Mouse (Mus musculus) limb, embryonic 14.5 days (tissue): ENCODE measurements around the gene Dtd2. TPM values are rescaled to one million over a fixed set of nuclear protein-coding genes. Genes with fewer than 3 reads are reported as not detected.
A peak's percentile ranks its signal among the peaks of the same experiment; 100 is the strongest.

Experiments used
- ATAC-seq: fragments of 200-750 bp; cut with Nextera tagmentation; 2 replicates; pipeline ENCODE4 v1.8.0; 2017; ENCODE audit warnings: low read depth, moderate number of reproducible peaks, moderate TSS enrichment; ENCODE audit not compliant: low FRiP score
- DNase-seq: peaks from one replicate; pipeline ENCODE4 v3.0.0-alpha.2; 2015; ENCODE audit warnings: low spot score
- H3K27ac ChIP-seq: fragments of 300-500 bp; sonication (generic); replicated peaks from 2 replicates; pipeline ENCODE4 v1.5.1; 2014; ENCODE audit warnings: low read depth, mild to moderate bottlenecking, low read length, moderate library complexity, mixed read lengths
- H3K27me3 ChIP-seq: fragments of 300-500 bp; sonication (generic); 2 replicates; pipeline ENCODE4 v1.6.1; 2014; ENCODE audit warnings: low read length, mixed read lengths; ENCODE audit not compliant: control insufficient read depth, insufficient read depth
- H3K36me3 ChIP-seq: fragments of 300-500 bp; sonication (generic); 2 replicates; pipeline ENCODE4 v1.6.1; 2014; ENCODE audit warnings: mild to moderate bottlenecking, low read length, moderate library complexity, mixed read lengths; ENCODE audit not compliant: control insufficient read depth, insufficient read depth
- H3K4me1 ChIP-seq: fragments of 300-500 bp; sonication (generic); 2 replicates; pipeline ENCODE4 v1.6.1; 2014; ENCODE audit warnings: antibody characterized with exemption, low read length, mixed read lengths; ENCODE audit not compliant: control insufficient read depth, insufficient read depth
- H3K4me2 ChIP-seq: fragments of 300-500 bp; sonication (generic); replicated peaks from 2 replicates; pipeline ENCODE4 v1.6.1; 2014; ENCODE audit warnings: low read depth, mild to moderate bottlenecking, low read length, moderate library complexity; ENCODE audit not compliant: severe bottlenecking
- H3K4me3 ChIP-seq: fragments of 300-500 bp; sonication (generic); replicated peaks from 2 replicates; pipeline ENCODE4 v1.5.1; 2014; ENCODE audit warnings: low read length
- H3K9ac ChIP-seq: fragments of 300-500 bp; sonication (generic); 2 replicates; pipeline ENCODE4 v1.6.1; 2014; ENCODE audit warnings: mild to moderate bottlenecking, low read depth, low read length, moderate library complexity; ENCODE audit not compliant: severe bottlenecking
- H3K9me3 ChIP-seq: fragments of 300-500 bp; sonication (generic); 2 replicates; pipeline ENCODE4 v1.6.1; 2016; ENCODE audit warnings: low read length; ENCODE audit not compliant: control insufficient read depth
- POLR2A ChIP-seq: fragments of 200-500 bp; IDR thresholded peaks from 2 replicates; pipeline ENCODE4 v1.8.0; 2012; ENCODE audit warnings: inconsistent platforms, mild to moderate bottlenecking, moderate library complexity, borderline replicate concordance; ENCODE audit not compliant: insufficient read depth, insufficient read length; ENCODE audit errors: extremely low read depth
- WGBS: fragments of 180-500 bp; shearing (Covaris S2); extraction: QIAGEN DNeasy Blood & Tissue Kit; methylation state at CpG from one replicate; pipeline ENCODE4 v1.1.7; 2014; 5-methylcytosine and 5-hydroxymethylcytosine counted together
- polyA plus RNA-seq, 2 experiments: library from polyadenylated mRNA; depleted of rRNA in 1 of 2; stranded (reverse) in 1 of 2; unstranded in 1 of 2; fragments of >200 nt; fragmentation: Nextera tagmentation in 1 of 2; extraction: Ambion mirVana in 1 of 2; gene quantifications; 2 replicates each; pipeline versions ENCODE4 v1.2.1 to v1.2.3; 2012 to 2014

The Dtd2 gene
- 11.4 and 14.6 TPM in 2 replicates for polyA plus RNA-seq (2012; rRNA removed)
- polyA plus RNA-seq (2014; fragmentation: Nextera tagmentation; extraction: Ambion mirVana), result 18.7 and 20.3 TPM in 2 replicates

DNA sequence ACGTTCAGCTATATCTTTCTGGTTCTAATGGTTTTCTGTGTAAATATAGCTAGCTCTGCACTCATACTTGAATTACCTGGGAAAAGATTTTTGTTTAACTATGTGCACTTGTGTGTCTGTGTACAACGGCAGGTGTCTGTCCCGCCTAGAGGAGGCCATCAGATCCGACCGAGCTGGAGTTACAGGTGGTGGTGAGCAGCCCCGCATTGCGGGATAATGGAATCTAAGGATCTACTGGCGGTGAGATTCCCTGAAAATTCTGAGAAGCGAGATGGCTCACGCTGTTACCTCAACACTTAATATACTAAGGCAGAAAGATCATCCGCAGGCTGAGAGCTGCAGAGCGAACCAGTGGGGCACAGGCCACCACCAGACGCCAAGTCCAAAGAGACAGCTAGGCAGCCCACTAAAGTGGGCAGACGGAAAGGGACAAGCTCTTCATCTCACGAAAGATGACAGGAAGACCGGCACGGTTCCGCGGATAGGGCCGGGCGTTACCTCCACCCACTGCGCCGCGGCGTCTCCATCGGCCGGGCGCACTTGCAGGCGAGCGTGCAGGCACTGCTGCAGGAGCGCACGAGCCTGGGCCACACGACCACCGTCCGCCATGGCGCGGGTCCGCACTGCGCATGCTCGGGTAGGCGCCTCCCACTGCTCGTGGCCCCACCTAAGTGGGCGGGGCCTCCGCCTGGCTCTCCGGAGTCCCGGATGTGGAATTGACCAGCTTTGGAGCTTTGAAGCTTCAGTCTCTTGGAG is at the start of gene Dtd2:
Gene Dtd2, minus strand, starts transcription at position 625 of the 756 bp plus-strand sequence.
- H3K27ac ChIP-seq, result peak within 1 kb of the TSS; percentile 61; the same call in 1 of the 2 replicates
- H3K36me3 ChIP-seq, result no peaks in the 10 kb centered on the region
- peak within 1 kb of the TSS; percentile 81 for H3K9ac ChIP-seq
- no peaks in the 10 kb centered on the region for H3K27me3 ChIP-seq
- DNase-seq, result peak; percentile 90
- peak; percentile 96 for ATAC-seq
- peak within 1 kb of the TSS; percentile 69 for H3K4me2 ChIP-seq
- peak; percentile 96 for TF ChIP-seq POLR2A
- peak within 1 kb of the TSS; percentile 71 for H3K4me3 ChIP-seq
- H3K9me3 ChIP-seq, result no peaks in the 10 kb centered on the region
- H3K4me1 ChIP-seq, result peaks cover 8% of the 10 kb centered on the region
- 2% methylated on average over 46 of the region's 46 CpGs for WGBS

DNA sequence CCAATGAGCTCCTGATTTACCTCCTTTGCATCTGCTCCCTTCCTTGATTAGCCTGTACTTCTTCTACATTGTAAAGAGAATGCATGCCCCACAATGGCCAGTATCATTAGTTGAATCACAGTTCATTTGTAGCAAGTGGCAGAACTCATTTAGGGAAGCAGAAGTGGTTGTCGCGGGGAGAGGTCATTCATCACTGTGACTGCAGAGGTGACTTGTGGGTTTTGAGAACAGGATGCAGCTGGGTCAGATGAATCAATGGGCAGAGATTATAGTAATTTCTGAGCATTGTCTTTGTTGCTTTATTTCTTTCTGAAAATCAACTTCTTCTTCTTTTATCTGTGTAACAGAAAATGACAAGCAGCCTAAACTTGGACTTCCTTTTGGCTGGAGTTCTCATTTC is 43.0 kb upstream of the Dtd2 start:
- no peaks in the 10 kb centered on the region; the same call in 1 of the 2 replicates for H3K4me1 ChIP-seq
- H3K27me3 ChIP-seq, result no peaks in the 10 kb centered on the region
- H3K36me3 ChIP-seq, result no peaks in the 10 kb centered on the region
- no peaks in the 10 kb centered on the region for H3K9me3 ChIP-seq
- no peak overlapping the region for H3K27ac ChIP-seq
- 56% methylated on average over 2 of the region's 2 CpGs for WGBS
- no peak overlapping the region for H3K4me2 ChIP-seq
- H3K9ac ChIP-seq, result no peak overlapping the region
- no peak for TF ChIP-seq POLR2A
- H3K4me3 ChIP-seq, result no peak overlapping the region
- ATAC-seq (no peak), DNase-seq (no peak)

DNA sequence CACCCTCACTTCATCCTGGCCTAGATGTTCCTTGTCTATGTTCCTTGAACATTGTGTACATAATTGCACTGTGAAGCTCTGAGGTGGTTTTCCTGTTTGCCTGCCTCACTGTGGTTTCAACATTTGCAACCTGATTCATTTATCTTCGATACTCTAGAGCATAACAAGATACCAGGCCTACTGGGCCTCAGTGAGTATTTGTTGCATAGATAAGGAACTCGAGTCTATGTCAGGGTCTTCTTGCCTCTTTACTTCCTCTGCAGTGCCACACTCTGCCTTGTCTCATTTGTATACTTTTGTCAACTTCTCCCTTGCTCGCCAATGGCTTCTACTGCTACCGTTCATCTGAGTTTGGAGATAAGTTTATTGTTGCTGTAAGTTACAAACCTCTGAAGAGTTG is 40.1 kb upstream of the Dtd2 start:
- H3K9ac ChIP-seq, result no peak overlapping the region

GRCm38 (mm10) chr12:52042818-52043336 is 36.6 kb upstream of the Dtd2 start:
- H3K36me3 ChIP-seq, result no peaks in the 10 kb centered on the region
- H3K4me3 ChIP-seq, result no peak overlapping the region
- H3K4me2 ChIP-seq, result no peak overlapping the region
- WGBS, result 72% methylated on average over 10 of the region's 10 CpGs
- DNase-seq, result peak; percentile 21
- no peak for ATAC-seq
- no peaks in the 10 kb centered on the region for H3K9me3 ChIP-seq
- H3K27me3 ChIP-seq, result no peaks in the 10 kb centered on the region
- no peak overlapping the region for H3K9ac ChIP-seq
- no peak for TF ChIP-seq POLR2A
- no peak overlapping the region for H3K27ac ChIP-seq
- no peaks in the 10 kb centered on the region; the same call in 1 of the 2 replicates for H3K4me1 ChIP-seq

More for the DNA sequence above, 40.1 kb upstream of the Dtd2 start:
- DNase-seq (no peak), ATAC-seq (no peak)
- H3K4me2 ChIP-seq, result no peak overlapping the region
- H3K4me3 ChIP-seq, result no peak overlapping the region
- no peaks in the 10 kb centered on the region for H3K36me3 ChIP-seq
- H3K27ac ChIP-seq, result no peak overlapping the region
- no peaks in the 10 kb centered on the region; the same call in 1 of the 2 replicates for H3K4me1 ChIP-seq
- no peak for TF ChIP-seq POLR2A
- 88% methylated on average over 4 of the region's 4 CpGs for WGBS
- H3K9me3 ChIP-seq, result no peaks in the 10 kb centered on the region
- no peaks in the 10 kb centered on the region for H3K27me3 ChIP-seq

DNA sequence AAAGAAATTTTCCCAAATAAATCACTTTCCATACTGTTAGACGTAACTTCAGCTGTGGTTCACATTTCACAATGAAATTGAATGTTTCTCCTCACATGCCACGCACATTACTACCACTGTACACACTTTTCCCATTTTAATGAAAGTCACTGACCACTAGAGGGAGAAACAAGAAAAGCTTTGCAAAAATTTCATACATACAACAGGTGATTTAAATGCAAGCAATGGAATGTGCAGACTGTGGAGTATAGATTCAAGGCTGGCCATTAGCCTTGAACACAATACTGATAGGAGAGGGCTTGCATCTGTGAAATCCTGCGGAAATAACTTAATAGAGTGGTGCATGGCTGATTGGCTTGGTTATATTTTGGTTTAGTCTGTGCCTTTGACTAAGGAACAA is 32.1 kb upstream of the Dtd2 start:
- Histone ChIP-seq H3K9me3 (no peaks in the 10 kb centered on the region), H3K4me3 (no peak overlapping the region), H3K4me2 (no peak overlapping the region), H3K27ac (no peak overlapping the region), H3K27me3 (no peaks in the 10 kb centered on the region), H3K9ac (no peak overlapping the region), H3K36me3 (no peaks in the 10 kb centered on the region), H3K4me1 (no peaks in the 10 kb centered on the region)
- WGBS, result 43% methylated on average over 3 of the region's 3 CpGs
- TF ChIP-seq POLR2A, result no peak
- 0 out of 2 replicates have a peak, but pooled peaks have one; percentile 62 for ATAC-seq
- peak; percentile 26 for DNase-seq
